Mouse (Mus musculus) kidney, adult 2 months (tissue): ENCODE measurements around the gene Dab2ip. TPM values are rescaled to one million over a fixed set of nuclear protein-coding genes. Genes with fewer than 3 reads are reported as not detected.

ENCODE experiments used
- DNase-seq: peaks from one replicate; pipeline ENCODE4 v3.0.0; 2021
- H3K27ac ChIP-seq: fragments of 200-500 bp; 2 replicates; pipeline ENCODE4 v1.5.1; 2012; ENCODE audit warnings: low read depth, low read length, control low read depth, inconsistent platforms; ENCODE audit not compliant: insufficient read depth
- H3K27me3 ChIP-seq: fragments of 200-500 bp; replicated peaks from 2 replicates; pipeline ENCODE4 v1.6.1; 2012; ENCODE audit warnings: mild to moderate bottlenecking, moderate library complexity, low read length, inconsistent platforms; ENCODE audit not compliant: control insufficient read depth, insufficient read depth
- H3K36me3 ChIP-seq: fragments of 200-500 bp; 2 replicates; pipeline ENCODE4 v1.6.1; 2012; ENCODE audit warnings: mild to moderate bottlenecking, moderate library complexity, low read length, inconsistent platforms; ENCODE audit not compliant: control insufficient read depth, insufficient read depth
- H3K4me1 ChIP-seq: fragments of 200-500 bp; 2 replicates; pipeline ENCODE4 v1.6.1; 2011; ENCODE audit warnings: low read length; ENCODE audit not compliant: control insufficient read depth, insufficient read depth
- H3K4me3 ChIP-seq: fragments of 200-500 bp; 2 replicates; pipeline ENCODE4 v1.5.1; 2011; ENCODE audit warnings: mild to moderate bottlenecking, low read depth, low read length, control low read depth; ENCODE audit not compliant: insufficient read depth
- CTCF ChIP-seq: fragments of 200-500 bp; conservative IDR thresholded peaks from 2 replicates; pipeline ENCODE4 v1.5.1; 2011; ENCODE audit warnings: low read depth, mild to moderate bottlenecking, control low read depth, low read length, moderate library complexity, mixed read lengths; ENCODE audit not compliant: insufficient read depth, insufficient read length
- POLR2A ChIP-seq: fragments of 200-500 bp; IDR thresholded peaks from one replicate; pipeline ENCODE4 v1.6.1; 2011; ENCODE audit warnings: low read depth, low read length, control low read depth
- WGBS: fragments of 180-500 bp; shearing (Covaris S2); methylation state at CpG from one replicate; pipeline ENCODE4 v1.1.7; 2018; 5-methylcytosine and 5-hydroxymethylcytosine counted together
- polyA plus RNA-seq: library from polyadenylated mRNA; depleted of rRNA; stranded (reverse); fragments of >200 nt; gene quantifications from 2 replicates; pipeline ENCODE4 v1.2.3, GENCODE M21; 2012; rRNA removed

The Dab2ip gene
- 32.9 and 42.9 TPM in 2 replicates for polyA plus RNA-seq

DNA sequence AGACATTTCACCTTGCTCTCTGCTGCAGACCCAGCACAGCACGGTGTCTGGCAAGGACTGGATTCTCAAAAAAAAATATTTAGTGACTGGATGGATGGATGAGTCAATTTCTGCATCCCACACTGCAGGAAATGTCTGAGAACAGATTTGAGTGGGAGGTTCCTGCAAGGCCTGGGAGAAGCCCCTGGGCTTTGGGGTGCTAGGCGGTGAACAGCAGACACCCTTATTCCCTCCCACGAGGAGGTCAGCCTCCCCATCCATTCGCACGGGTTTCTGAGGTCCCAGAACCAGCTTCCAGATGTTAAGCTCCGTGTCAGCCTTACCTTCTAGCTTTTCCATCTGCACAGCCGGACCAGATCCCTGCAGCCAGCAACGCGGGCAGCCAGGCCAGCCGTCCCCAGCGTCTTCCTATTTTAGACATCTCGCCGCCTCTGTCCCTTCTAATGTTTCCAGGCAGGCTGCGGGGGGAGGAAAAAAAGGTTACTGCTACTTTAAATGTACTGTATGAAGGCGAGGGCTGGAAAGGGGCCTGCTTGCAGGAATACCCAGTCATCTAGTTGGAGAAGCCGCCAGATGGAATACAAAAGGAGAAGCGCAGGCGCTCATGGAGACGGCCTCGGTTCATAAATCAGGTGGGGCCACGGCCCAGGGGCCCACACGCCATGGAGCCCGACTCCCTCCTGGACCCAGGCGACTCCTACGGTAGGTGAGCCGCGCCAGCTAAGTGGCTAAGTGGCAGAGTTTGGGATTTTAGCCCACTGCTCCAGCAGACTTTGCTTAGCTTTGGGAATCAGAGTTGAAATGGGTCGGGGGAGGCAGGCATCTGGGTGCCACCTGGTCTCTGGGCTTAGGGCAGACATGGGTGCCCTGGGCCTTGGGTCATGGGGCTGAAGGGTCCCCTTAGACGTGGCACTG, at the start of gene Dab2ip:
TSS of gene Dab2ip (plus strand) at position 356 of the 915 bp plus-strand sequence.
- WGBS, result 63% methylated on average over 29 of the region's 29 CpGs
- no peak for TF ChIP-seq CTCF
- no peak for TF ChIP-seq POLR2A
- H3K36me3 ChIP-seq, result no peaks in the 10 kb centered on the region
- no peak for DNase-seq
- no peaks in the 10 kb centered on the region for H3K4me1 ChIP-seq
- no peak within 1 kb of the TSS for H3K27ac ChIP-seq
- H3K27me3 ChIP-seq, result no peaks in the 10 kb centered on the region
- no peak within 1 kb of the TSS for H3K4me3 ChIP-seq

DNA sequence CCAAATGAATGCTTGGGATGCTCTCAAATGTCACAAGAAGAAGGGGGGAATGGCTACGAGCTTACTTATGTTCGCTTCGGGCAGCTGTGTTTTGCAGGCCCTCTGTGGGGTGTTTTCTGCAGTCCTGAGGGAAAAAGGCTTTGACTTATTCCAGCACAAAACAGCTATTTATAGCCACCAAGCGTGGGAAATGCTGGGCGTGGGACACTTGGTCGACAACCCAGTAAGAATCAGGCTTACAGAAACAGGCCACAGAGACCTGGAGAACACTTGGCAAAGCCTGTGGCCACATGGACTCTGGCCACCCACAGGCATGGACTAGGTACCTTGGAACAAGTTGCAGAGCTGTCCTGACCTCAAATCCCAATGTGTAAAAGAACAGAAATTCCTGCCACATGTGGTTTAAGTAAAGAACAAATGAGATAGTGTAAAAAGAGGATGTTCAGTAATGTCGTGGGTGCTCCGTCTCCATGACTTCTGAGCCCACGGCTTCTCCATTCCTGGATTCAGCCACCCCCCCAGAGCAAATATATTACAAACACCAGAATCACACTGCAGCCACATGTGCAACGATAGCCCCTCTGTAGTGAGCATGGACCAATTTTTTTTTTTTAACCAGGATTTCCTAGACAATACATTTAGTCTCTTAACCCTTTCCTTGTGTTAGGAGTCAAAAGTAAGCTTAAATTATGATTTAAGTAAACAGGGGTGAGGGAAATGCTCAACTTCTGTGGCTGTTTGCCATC, 49.3 kb upstream of the Dab2ip start:
- H3K4me1 ChIP-seq, result peaks cover 5% of the 10 kb centered on the region
- TF ChIP-seq CTCF (no peak), POLR2A (no peak)
- H3K27me3 ChIP-seq, result no peaks in the 10 kb centered on the region
- peak; percentile 79 for DNase-seq
- no peaks in the 10 kb centered on the region for H3K36me3 ChIP-seq
- H3K27ac ChIP-seq, result no peak overlapping the region
- H3K4me3 ChIP-seq, result no peak overlapping the region
- WGBS, result 32% methylated on average over 10 of the region's 10 CpGs

DNA sequence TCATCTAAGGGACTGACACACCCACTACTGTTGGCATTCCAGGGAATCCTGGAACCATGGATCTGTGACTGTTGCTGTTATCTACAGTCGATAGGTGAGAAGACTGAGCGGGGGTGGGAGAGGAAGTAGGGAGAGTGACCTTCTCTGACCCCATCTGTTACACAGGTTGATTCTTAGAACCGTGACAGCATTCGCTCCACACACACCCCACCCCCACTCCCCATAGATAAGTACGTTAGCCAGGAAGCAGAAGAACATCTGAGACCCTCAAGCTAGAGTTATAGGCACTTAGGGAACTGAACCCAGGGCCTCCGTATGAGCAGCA, 48.8 kb upstream of the Dab2ip start:
- 49% methylated on average over 6 of the region's 6 CpGs for WGBS
- no peak overlapping the region for H3K27ac ChIP-seq
- no peaks in the 10 kb centered on the region for H3K36me3 ChIP-seq
- H3K27me3 ChIP-seq, result no peaks in the 10 kb centered on the region
- TF ChIP-seq POLR2A, result no peak
- TF ChIP-seq CTCF, result no peak
- H3K4me1 ChIP-seq, result peaks cover 5% of the 10 kb centered on the region
- no peak for DNase-seq
- H3K4me3 ChIP-seq, result no peak overlapping the region

DNA sequence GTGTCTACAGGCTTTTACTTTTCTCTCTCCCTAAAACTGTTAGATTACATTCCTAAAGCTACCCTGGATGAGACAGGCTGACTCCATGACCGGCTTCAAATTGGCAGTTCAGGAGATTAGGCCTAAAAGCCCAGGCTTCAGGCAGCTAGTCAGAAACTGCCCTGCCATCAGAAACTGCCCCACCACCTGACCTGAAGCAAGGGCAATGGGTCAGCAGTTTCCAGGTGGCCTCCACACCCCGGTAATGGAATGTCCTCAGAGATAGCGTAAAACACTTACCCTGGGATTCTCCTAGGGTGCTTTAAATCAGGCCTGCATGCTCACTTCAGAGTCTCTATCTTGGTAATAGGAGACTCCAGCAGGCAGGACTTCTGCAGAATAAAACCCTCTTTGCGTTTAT, 48.2 kb upstream of the Dab2ip start:
- Histone ChIP-seq H3K4me3 (no peak overlapping the region), H3K27me3 (no peaks in the 10 kb centered on the region), H3K27ac (no peak overlapping the region), H3K4me1 (peaks cover 5% of the 10 kb centered on the region), H3K36me3 (no peaks in the 10 kb centered on the region)
- 61% methylated on average over 4 of the region's 4 CpGs for WGBS
- TF ChIP-seq POLR2A (no peak), CTCF (no peak)
- peak; percentile 21 for DNase-seq

DNA sequence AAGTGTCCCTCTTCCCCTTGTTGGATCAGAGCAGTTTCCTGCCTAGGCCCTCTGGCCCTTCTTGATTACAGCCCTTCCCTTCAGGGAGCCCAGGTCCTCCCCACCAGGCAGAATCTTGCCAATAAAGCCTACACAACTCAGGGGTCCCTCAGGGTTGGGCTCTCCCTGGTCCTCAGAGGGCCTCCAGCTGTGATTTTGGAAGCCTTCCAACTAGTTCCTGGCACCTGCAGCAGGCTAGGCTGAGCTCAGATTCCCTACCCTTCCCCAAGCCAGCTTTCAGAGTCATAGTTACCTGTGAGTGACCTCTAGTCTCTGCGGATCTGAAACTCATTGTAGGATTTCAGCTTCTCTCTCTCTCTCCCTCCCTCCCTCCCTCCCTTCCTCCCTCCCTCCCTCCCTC, 47.1 kb upstream of the Dab2ip start:
- H3K27ac ChIP-seq, result no peak overlapping the region
- H3K27me3 ChIP-seq, result no peaks in the 10 kb centered on the region
- H3K4me1 ChIP-seq, result peaks cover 5% of the 10 kb centered on the region
- WGBS, result 33% methylated on average over 1 of the region's 1 CpGs
- DNase-seq, result peak; percentile 15
- H3K4me3 ChIP-seq, result no peak overlapping the region
- TF ChIP-seq CTCF (no peak), POLR2A (no peak)
- no peaks in the 10 kb centered on the region for H3K36me3 ChIP-seq

DNA sequence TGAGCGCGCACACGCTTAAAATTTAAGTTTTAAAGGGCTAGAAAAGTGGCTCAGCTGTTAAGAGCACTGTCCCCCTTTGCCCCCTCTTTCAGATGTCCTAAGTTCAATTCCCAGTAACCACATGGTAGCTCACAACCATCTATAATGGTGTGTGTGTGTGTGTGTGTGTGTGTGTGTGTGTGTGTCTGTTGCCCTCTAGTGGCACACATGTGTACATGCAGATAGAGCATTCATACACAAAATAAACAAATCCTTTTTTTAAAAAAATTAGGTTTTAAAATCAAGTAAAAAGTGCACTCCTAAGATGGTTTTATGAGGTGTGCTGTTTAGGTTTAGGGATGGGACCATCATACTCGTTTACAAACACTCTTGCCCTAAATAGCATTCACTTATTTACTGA, 45.8 kb upstream of the Dab2ip start:
- no peak for TF ChIP-seq POLR2A
- H3K27ac ChIP-seq, result no peak overlapping the region
- peaks cover 5% of the 10 kb centered on the region for H3K4me1 ChIP-seq
- no peak overlapping the region for H3K4me3 ChIP-seq
- no peak for DNase-seq
- no peaks in the 10 kb centered on the region for H3K27me3 ChIP-seq
- WGBS, result 94% methylated on average over 4 of the region's 4 CpGs
- no peaks in the 10 kb centered on the region for H3K36me3 ChIP-seq
